Mouse (Mus musculus): ENCODE measurements at regions not wholly inside any gene's neighbourhood (a gene's known extent, or its start where the extent isn't known, plus 50 kb on each side); places are given as distances from the start of the nearest gene placed in this dataset.

- Histone ChIP-seq H3K4me1 (ENCODE audit: insufficient read depth, low read depth, low read length) (no peaks in the 10 kb centered on the region), H3K9ac (replicated peaks; ENCODE audit: low read depth) (no peak overlapping the region), H3K36me3 (ENCODE audit: insufficient read depth, low read length) (no peaks in the 10 kb centered on the region), H3K4me2 (replicated peaks; ENCODE audit: low read depth, low read length) (no peak overlapping the region), H3K27ac (ENCODE audit: low read length) (no peak overlapping the region), H3K9me3 (ENCODE audit: low read length) (no peaks in the 10 kb centered on the region), H3K4me3 (ENCODE audit: low read depth, low read length) (no peak overlapping the region), H3K27me3 (replicated peaks; ENCODE audit: insufficient read depth, low read length) (no peaks in the 10 kb centered on the region)
- DNase-seq (ENCODE audit: low spot score) (no peak), ATAC-seq (no peak)
- TF ChIP-seq EP300 (IDR thresholded peaks at IDR 0.05): no peak
These were observed 140.2 kb upstream of the Mbnl1 start for GRCm38 (mm10) chr3:60332460-60332859.

- TF ChIP-seq CTCF (IDR thresholded peaks at IDR 0.05) (no peak), EP300 (IDR thresholded peaks at IDR 0.05) (no peak)
- Histone ChIP-seq H3K9ac (replicated peaks; ENCODE audit: low read depth) (no peak overlapping the region), H3K36me3 (ENCODE audit: insufficient read depth, low read length) (no peaks in the 10 kb centered on the region), H3K9me3 (ENCODE audit: low read length) (no peaks in the 10 kb centered on the region), H3K27ac (ENCODE audit: low read length) (no peak overlapping the region), H3K27me3 (replicated peaks; ENCODE audit: insufficient read depth, low read length) (no peaks in the 10 kb centered on the region), H3K4me1 (ENCODE audit: insufficient read depth, low read depth, low read length) (no peaks in the 10 kb centered on the region), H3K4me3 (ENCODE audit: low read depth, low read length) (no peak overlapping the region), H3K4me2 (replicated peaks; ENCODE audit: low read depth, low read length) (no peak overlapping the region)
- 69% methylated on average over 2 of the region's 2 CpGs for WGBS
- no peak for ATAC-seq
- no peak for DNase-seq (ENCODE audit: low spot score)
These were observed 139.0 kb upstream of the Mbnl1 start for GRCm38 (mm10) chr3:60333669-60334068.

- H3K9me3 ChIP-seq (ENCODE audit: low read length): no peaks in the 10 kb centered on the region
- DNase-seq (ENCODE audit: low spot score): no peak
- H3K4me2 ChIP-seq (replicated peaks; ENCODE audit: low read depth, low read length): no peak overlapping the region
- H3K27ac ChIP-seq (ENCODE audit: low read length): no peak overlapping the region
- TF ChIP-seq EP300 (IDR thresholded peaks at IDR 0.05) (no peak), CTCF (IDR thresholded peaks at IDR 0.05) (no peak)
- WGBS: 92% methylated on average over 2 of the region's 2 CpGs
- no peaks in the 10 kb centered on the region for H3K27me3 ChIP-seq (replicated peaks; ENCODE audit: insufficient read depth, low read length)
- no peak overlapping the region for H3K4me3 ChIP-seq (ENCODE audit: low read depth, low read length)
- H3K9ac ChIP-seq (replicated peaks; ENCODE audit: low read depth): no peak overlapping the region
- H3K4me1 ChIP-seq (ENCODE audit: insufficient read depth, low read depth, low read length): no peaks in the 10 kb centered on the region
- no peak for ATAC-seq
- H3K36me3 ChIP-seq (ENCODE audit: insufficient read depth, low read length): no peaks in the 10 kb centered on the region
These were observed 138.5 kb upstream of the Mbnl1 start for GRCm38 (mm10) chr3:60334133-60334532.

- no peak overlapping the region for H3K9ac ChIP-seq (replicated peaks; ENCODE audit: low read depth)
- H3K4me1 ChIP-seq (ENCODE audit: insufficient read depth, low read depth, low read length): no peaks in the 10 kb centered on the region
- no peak overlapping the region for H3K4me2 ChIP-seq (replicated peaks; ENCODE audit: low read depth, low read length)
- no peak overlapping the region for H3K4me3 ChIP-seq (ENCODE audit: low read depth, low read length)
- no peaks in the 10 kb centered on the region for H3K9me3 ChIP-seq (ENCODE audit: low read length)
- H3K27ac ChIP-seq (ENCODE audit: low read length): peak overlapping the region; percentile 48
- peak; percentile 89 for DNase-seq (ENCODE audit: low spot score)
- TF ChIP-seq EP300 (IDR thresholded peaks at IDR 0.05): peak; percentile 98
- TF ChIP-seq CTCF (IDR thresholded peaks at IDR 0.05): no peak
- H3K36me3 ChIP-seq (ENCODE audit: insufficient read depth, low read length): no peaks in the 10 kb centered on the region
- peak; percentile 95 for ATAC-seq
- H3K27me3 ChIP-seq (replicated peaks; ENCODE audit: insufficient read depth, low read length): no peaks in the 10 kb centered on the region
These were observed 126.2 kb upstream of the Mbnl1 start for GRCm38 (mm10) chr3:60346390-60346789.

GRCm38 (mm10) chr3:60347049-60347448, 125.6 kb upstream of the Mbnl1 start:
- no peaks in the 10 kb centered on the region for H3K36me3 ChIP-seq (ENCODE audit: insufficient read depth, low read length)
- H3K4me1 ChIP-seq (ENCODE audit: insufficient read depth, low read depth, low read length): no peaks in the 10 kb centered on the region
- H3K27me3 ChIP-seq (replicated peaks; ENCODE audit: insufficient read depth, low read length): no peaks in the 10 kb centered on the region
- DNase-seq (ENCODE audit: low spot score) (no peak), ATAC-seq (peak; percentile 29; the same call in 1 of the 2 replicates)
- peak overlapping the region; percentile 48; the same call in 1 of the 2 replicates for H3K27ac ChIP-seq (ENCODE audit: low read length)
- no peak overlapping the region for H3K9ac ChIP-seq (replicated peaks; ENCODE audit: low read depth)
- TF ChIP-seq EP300 (IDR thresholded peaks at IDR 0.05) (no peak), CTCF (IDR thresholded peaks at IDR 0.05) (no peak)
- no peak overlapping the region for H3K4me2 ChIP-seq (replicated peaks; ENCODE audit: low read depth, low read length)
- H3K9me3 ChIP-seq (ENCODE audit: low read length): no peaks in the 10 kb centered on the region
- H3K4me3 ChIP-seq (ENCODE audit: low read depth, low read length): no peak overlapping the region
- WGBS: 67% methylated on average over 1 of the region's 1 CpGs

GRCm38 (mm10) chr3:60371176-60371965, 101.3 kb upstream of the Mbnl1 start:
- no peak overlapping the region for H3K9ac ChIP-seq (replicated peaks; ENCODE audit: low read depth)
- TF ChIP-seq CTCF (IDR thresholded peaks at IDR 0.05): no peak
- TF ChIP-seq EP300 (IDR thresholded peaks at IDR 0.05): no peak
- H3K27me3 ChIP-seq (replicated peaks; ENCODE audit: insufficient read depth, low read length): no peaks in the 10 kb centered on the region
- no peaks in the 10 kb centered on the region for H3K9me3 ChIP-seq (ENCODE audit: low read length)
- H3K4me1 ChIP-seq (ENCODE audit: insufficient read depth, low read depth, low read length): no peaks in the 10 kb centered on the region
- no peak overlapping the region for H3K4me3 ChIP-seq (ENCODE audit: low read depth, low read length)
- no peaks in the 10 kb centered on the region for H3K36me3 ChIP-seq (ENCODE audit: insufficient read depth, low read length)
- ATAC-seq (no peak), DNase-seq (ENCODE audit: low spot score) (peak; percentile 14)
- H3K4me2 ChIP-seq (replicated peaks; ENCODE audit: low read depth, low read length): no peak overlapping the region
- no peak overlapping the region for H3K27ac ChIP-seq (ENCODE audit: low read length)
- 45% methylated on average over 2 of the region's 2 CpGs for WGBS
